Mouse (Mus musculus) left cerebral cortex, postnatal 14 days (tissue): ENCODE measurements around the gene Cdk2ap2. TPM values are rescaled to one million over a fixed set of nuclear protein-coding genes. Genes with fewer than 3 reads are reported as not detected.
A peak's percentile ranks its signal among the peaks of the same experiment; 100 is the strongest.

ENCODE experiments used
- DNase-seq, 2 experiments: peaks; one replicate each; pipeline ENCODE4 v3.0.0; 2021 to 2022; ENCODE audit warnings: low spot score in 2 of 2, mixed read lengths in 1 of 2
- intact Hi-C: fragments of 180-260 bp; cut with DNase I; formaldehyde crosslinking; loops from one replicate; pipeline ENCODE4 v1.15.1; 2025
- total RNA-seq, 2 experiments: library from RNA; stranded (reverse); gene quantifications; 2 replicates each; pipeline ENCODE4 v1.2.3; 2021

Cdk2ap2 gene
- total RNA-seq, 2 experiments from 2014 or later, result 26.4 to 26.7 TPM

DNA sequence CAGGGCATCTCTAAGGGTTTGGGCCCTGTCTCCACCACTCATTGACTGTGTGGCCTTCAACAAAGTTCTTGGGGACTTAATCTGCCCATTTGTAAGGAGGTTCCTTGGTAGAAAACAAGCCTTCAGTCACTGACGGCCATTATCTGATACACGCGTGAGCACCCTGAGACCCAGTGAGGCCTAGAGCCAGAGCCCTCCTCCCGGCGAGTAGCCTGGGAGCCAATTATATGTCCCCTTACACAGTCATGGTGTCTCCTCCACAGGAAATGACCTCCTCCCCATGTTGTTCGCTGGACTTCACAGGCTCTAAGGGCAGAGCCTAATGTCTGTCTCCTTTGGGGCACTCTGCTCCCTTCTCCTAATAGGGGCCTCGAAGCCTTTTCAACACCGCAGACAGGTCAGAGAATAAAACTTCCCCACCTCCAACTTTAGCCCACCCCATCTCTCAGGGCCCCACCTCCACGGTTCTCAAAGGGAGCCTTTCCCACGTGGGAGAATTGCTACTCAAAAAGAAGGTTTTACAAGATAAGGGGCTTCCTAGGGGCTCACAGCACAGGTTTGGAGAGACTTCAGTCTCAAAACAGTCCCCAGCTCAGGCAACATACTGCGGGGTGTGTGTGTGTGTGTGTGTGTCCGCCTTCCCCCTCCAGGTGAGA, 49.5 kb downstream of the Cdk2ap2 start:
- intact Hi-C loops, result no loop called here
- DNase-seq, result no peak

DNA sequence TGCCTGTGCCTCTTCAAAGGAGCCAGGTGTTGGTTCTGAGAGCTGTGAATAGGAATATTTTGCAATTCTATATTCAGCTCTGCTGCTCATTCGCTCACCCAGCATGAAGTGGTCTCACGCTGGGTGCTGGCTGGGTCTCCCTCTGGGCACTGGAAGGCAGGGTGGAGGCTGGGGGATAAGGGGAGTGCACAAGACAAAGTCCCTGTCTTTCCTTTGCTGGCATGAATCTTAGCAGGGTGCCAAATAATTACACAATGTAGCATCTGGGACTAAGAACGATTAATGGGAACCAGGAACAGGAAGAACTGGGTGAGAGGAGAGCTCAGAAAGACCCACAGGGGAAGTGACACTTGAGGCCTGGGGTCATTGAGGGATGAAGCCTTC, 50.0 kb downstream of the Cdk2ap2 start:
- intact Hi-C loops, result no loop called here

GRCm38 (mm10) chr19:4147782-4148490, 51.0 kb downstream of the Cdk2ap2 start:
- DNase-seq, result no peak
- intact Hi-C loops, result no loop called here

More for the DNA sequence above, 50.0 kb downstream of the Cdk2ap2 start:
- DNase-seq, result no peak

DNA sequence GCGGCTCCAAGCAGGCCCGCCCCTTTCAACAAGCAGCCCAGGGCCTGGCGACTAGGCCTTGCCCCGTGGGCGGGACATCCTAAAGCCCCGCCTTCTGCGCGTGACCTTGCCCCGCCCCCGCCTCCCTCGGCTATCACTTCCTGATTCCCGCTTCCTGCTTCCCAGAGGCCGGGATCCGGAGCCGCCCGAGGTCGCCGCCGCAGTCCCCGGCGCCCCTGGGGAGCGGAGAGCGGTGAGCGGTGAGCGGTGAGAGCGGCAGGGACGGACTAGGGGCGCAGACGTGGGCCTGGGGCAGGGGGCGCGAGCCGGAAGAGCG, 51.5 kb downstream of the Cdk2ap2 start, which contains the start of gene Coro1b:
Gene Coro1b (plus strand): TSS at position 129 of the 316 bp plus-strand sequence.
- intact Hi-C loops, result no loop called here
- DNase-seq, result peak; percentile 94 to 95

Other genes with a start within 250 kb of the Cdk2ap2 start
- gene Chka, start 245.4 kb upstream of the Cdk2ap2 start, total RNA-seq, result 10 to 100 TPM; 75.5 to 99.5 TPM
- gene Tcirg1, start 190.0 kb upstream of the Cdk2ap2 start, total RNA-seq, result 10 to 100 TPM; 14.4 to 16.1 TPM
- 100 to 1,000 TPM; 134 to 149 TPM for gene Ndufs8, start 184.4 kb upstream of the Cdk2ap2 start, total RNA-seq
- 1 to 10 TPM; 1.8 to 2.0 TPM for gene Aldh3b1, start 167.4 kb upstream of the Cdk2ap2 start, total RNA-seq
- 10 to 100 TPM; 16.0 to 18.4 TPM for gene Unc93b1, start 162.0 kb upstream of the Cdk2ap2 start, total RNA-seq
- under 1 TPM in 1 of 2 experiments, not detected in 1; 0.13 TPM for gene Aldh3b3, start 138.5 kb upstream of the Cdk2ap2 start, total RNA-seq
- 1 to 10 TPM; 1.8 to 2.4 TPM for gene Aldh3b2, start 124.9 kb upstream of the Cdk2ap2 start, total RNA-seq
- 1 to 10 TPM; 1.8 to 3.1 TPM for gene Acy3, start 110.6 kb upstream of the Cdk2ap2 start, total RNA-seq
- not detected for gene Tbx10, start 104.4 kb upstream of the Cdk2ap2 start, total RNA-seq
- gene Nudt8, start 96.6 kb upstream of the Cdk2ap2 start, total RNA-seq, result 10 to 100 TPM in 1 of 2 experiments, 1 to 10 TPM in 1; 8.5 to 10.3 TPM
- 1 to 10 TPM; 1.2 to 1.6 TPM for gene Gm49405, start 96.6 kb upstream of the Cdk2ap2 start, total RNA-seq
- 1 to 10 TPM; 3.2 to 3.5 TPM for gene Doc2g, start 93.9 kb upstream of the Cdk2ap2 start, total RNA-seq
- gene Ndufv1, start 84.4 kb upstream of the Cdk2ap2 start, total RNA-seq, result 100 to 1,000 TPM; 227 to 231 TPM
- 100 to 1,000 TPM; 213 to 245 TPM for gene Gstp1, start 59.2 kb upstream of the Cdk2ap2 start, total RNA-seq
- 10 to 100 TPM; 22.3 to 24.3 TPM for gene Gstp2, start 51.2 kb upstream of the Cdk2ap2 start, total RNA-seq
- not detected for gene Gstp3, start 37.6 kb upstream of the Cdk2ap2 start, total RNA-seq
- not detected for gene Cabp2, start 15.6 kb upstream of the Cdk2ap2 start, total RNA-seq
- gene Pitpnm1, start 2.8 kb downstream of the Cdk2ap2 start, total RNA-seq, result 100 to 1,000 TPM; 225 to 226 TPM
- gene Aip, start 28.7 kb downstream of the Cdk2ap2 start, total RNA-seq, result 10 to 100 TPM; 83.4 to 94.1 TPM
- not detected for gene Gpr152, start 42.6 kb downstream of the Cdk2ap2 start, total RNA-seq
- under 1 TPM; 0.11 to 0.23 TPM for gene Cabp4, start 46.9 kb downstream of the Cdk2ap2 start, total RNA-seq
- gene Coro1b, start 51.4 kb downstream of the Cdk2ap2 start, total RNA-seq, result 10 to 100 TPM; 80.7 to 87.5 TPM
- 1 to 10 TPM; 1.0 to 1.5 TPM for gene Ptprcap, start 56.4 kb downstream of the Cdk2ap2 start, total RNA-seq
- gene Rps6kb2, start 66.2 kb downstream of the Cdk2ap2 start, total RNA-seq, result 10 to 100 TPM; 39.5 to 39.9 TPM
- gene Carns1, start 78.3 kb downstream of the Cdk2ap2 start, total RNA-seq, result 1 to 10 TPM; 3.8 to 5.9 TPM
- 1 to 10 TPM; 1.6 to 1.8 TPM for gene Tbc1d10c, start 94.1 kb downstream of the Cdk2ap2 start, total RNA-seq
- gene Ppp1ca, start 94.9 kb downstream of the Cdk2ap2 start, total RNA-seq, result 100 to 1,000 TPM; 323 to 336 TPM
- gene Rad9a, start 104.5 kb downstream of the Cdk2ap2 start, total RNA-seq, result 1 to 10 TPM; 6.4 to 9.0 TPM
- 1 to 10 TPM; 1.3 to 1.5 TPM for gene Clcf1, start 117.1 kb downstream of the Cdk2ap2 start, total RNA-seq
- gene AC109138.7, start 117.2 kb downstream of the Cdk2ap2 start, total RNA-seq, result not detected
- 10 to 100 TPM; 16.2 to 16.9 TPM for gene Pold4, start 134.7 kb downstream of the Cdk2ap2 start, total RNA-seq
- 10 to 100 TPM; 44.5 to 52.4 TPM for gene Ssh3, start 172.0 kb downstream of the Cdk2ap2 start, total RNA-seq
- gene Ankrd13d, start 186.0 kb downstream of the Cdk2ap2 start, total RNA-seq, result 10 to 100 TPM; 84.5 to 84.9 TPM
- gene Grk2, start 209.0 kb downstream of the Cdk2ap2 start, total RNA-seq, result 100 to 1,000 TPM; 165 to 173 TPM